Mouse (Mus musculus): Measurements from ENCODE around the gene Fam216a. TPM values are rescaled to one million over a fixed set of nuclear protein-coding genes. Genes with fewer than 3 reads are reported as not detected.
"Not testable (repeated sequence)": the region's sequence is repeated elsewhere in the genome, so short reads cannot be mapped to it uniquely, and the experiment has no call there.

Fam216a gene
- total and polyA plus RNA-seq, 2 experiments from 2014 or later = 121 to 138 TPM

- no peaks in the 10 kb centered on the region for H3K27me3 ChIP-seq (ENCODE audit: insufficient read depth, low read length)
- no peak overlapping the region for H3K4me2 ChIP-seq (ENCODE audit: low read depth, low read length)
- no peaks in the 10 kb centered on the region for H3K4me1 ChIP-seq (ENCODE audit: insufficient read depth, low read length)
- TF ChIP-seq CTCF (IDR thresholded peaks at IDR 0.05; ENCODE audit: low read depth) = no peak
- peaks cover 5% of the 10 kb centered on the region; the same call in 1 of the 2 replicates for H3K36me3 ChIP-seq (ENCODE audit: insufficient read depth, low read length)
- no peak overlapping the region for H3K4me3 ChIP-seq (ENCODE audit: low read length)
- ATAC-seq = no peak
- WGBS = 78% methylated on average over 8 of the region's 8 CpGs
- H3K9me3 ChIP-seq (ENCODE audit: low read length) = no peaks in the 10 kb centered on the region
- H3K9ac ChIP-seq (replicated peaks; ENCODE audit: low read length) = no peak overlapping the region
- no peak overlapping the region for H3K27ac ChIP-seq
- DNase-seq (ENCODE audit: low spot score) = no peak
Measured at GRCm38 (mm10) chr5:122325477-122325876, 46.7 kb downstream of the Fam216a start.

DNA sequence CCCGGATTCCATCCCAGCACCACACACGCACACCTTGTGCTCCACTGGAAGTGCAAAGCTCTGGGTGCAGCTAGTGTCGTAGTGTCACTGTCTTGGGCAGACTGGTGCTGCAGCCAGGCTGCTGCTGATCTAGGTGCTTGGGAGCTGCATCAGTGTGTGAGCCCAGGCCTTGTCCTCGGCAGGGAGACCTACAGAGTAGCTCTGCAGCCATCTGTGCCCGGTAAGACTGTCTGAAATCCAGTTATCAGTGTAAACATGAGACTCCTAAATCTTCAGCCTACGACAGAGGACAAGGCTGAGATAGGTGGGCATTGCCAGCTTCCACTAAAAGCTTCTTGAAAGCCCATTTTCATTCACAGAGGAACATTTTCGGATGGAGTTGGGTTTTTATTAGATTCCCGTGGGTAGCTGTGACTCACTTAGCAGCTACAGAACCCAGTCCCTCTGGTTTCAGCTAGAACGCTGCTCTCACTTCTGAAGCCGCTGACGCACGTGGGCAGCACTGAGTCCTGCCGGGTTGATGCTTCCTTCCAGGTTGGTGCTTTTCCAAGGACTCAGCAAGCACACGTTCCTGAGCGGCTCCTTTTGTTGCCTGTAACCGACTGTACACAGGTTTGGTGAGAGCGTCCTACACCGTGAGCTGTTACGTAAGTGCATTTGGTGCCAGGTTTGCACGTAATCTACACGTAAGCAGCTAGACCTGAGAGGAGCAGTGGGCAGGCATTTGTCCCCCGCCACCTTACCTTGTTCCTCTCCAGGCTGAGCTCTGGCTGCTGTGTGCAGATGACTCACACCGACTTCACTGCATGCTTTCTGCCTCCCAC is 47.3 kb downstream of the Fam216a start:
- DNase-seq (ENCODE audit: low spot score) (peak; percentile 59), ATAC-seq (no peak)
- Histone ChIP-seq H3K36me3 (ENCODE audit: insufficient read depth, low read length) (peaks cover 8% of the 10 kb centered on the region; the same call in 1 of the 2 replicates), H3K9ac (replicated peaks; ENCODE audit: low read length) (no peak overlapping the region), H3K27ac (no peak overlapping the region), H3K4me1 (ENCODE audit: insufficient read depth, low read length) (no peaks in the 10 kb centered on the region), H3K9me3 (ENCODE audit: low read length) (no peaks in the 10 kb centered on the region), H3K4me3 (ENCODE audit: low read length) (no peak overlapping the region), H3K27me3 (ENCODE audit: insufficient read depth, low read length) (no peaks in the 10 kb centered on the region), H3K4me2 (ENCODE audit: low read depth, low read length) (no peak overlapping the region)
- peak; percentile 22; the same call in 1 of the 2 replicates for TF ChIP-seq CTCF (IDR thresholded peaks at IDR 0.05; ENCODE audit: low read depth)
- 80% methylated on average over 23 of the region's 23 CpGs for WGBS

GRCm38 (mm10) chr5:122323523-122323922 is 48.6 kb downstream of the Fam216a start:
- peaks cover 10% of the 10 kb centered on the region; the same call in 1 of the 2 replicates for H3K36me3 ChIP-seq (ENCODE audit: insufficient read depth, low read length)
- ATAC-seq = no peak
- no peak overlapping the region for H3K4me3 ChIP-seq (ENCODE audit: low read length)

DNA sequence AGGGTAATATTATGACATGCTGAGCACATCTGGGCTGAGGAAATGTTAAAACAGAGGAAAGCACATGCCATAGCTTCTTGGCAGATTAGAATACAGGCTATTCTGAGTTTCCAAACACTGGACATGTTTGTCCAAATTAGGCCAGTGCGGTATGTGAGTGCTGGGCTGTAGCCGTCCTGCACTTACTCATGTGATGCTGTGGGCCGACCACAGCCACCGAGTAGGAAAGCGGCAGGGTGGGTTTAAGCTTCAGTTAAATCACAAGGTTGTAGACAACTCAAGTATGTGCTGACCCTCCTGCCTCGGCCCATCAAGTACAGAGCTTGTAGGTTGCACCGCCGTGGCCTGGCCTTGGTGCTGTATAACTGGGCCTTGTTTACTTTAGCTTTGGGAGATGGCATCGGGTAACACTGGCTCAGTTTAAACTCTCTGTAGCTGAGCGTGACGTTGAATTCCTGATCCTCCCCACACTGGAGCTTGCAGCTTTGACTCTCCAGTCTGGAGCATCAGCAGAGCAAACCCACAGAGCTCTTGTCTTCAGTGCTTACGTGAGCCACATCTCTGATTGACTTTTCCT is 51.9 kb downstream of the Fam216a start:
- no peak for TF ChIP-seq CTCF (IDR thresholded peaks at IDR 0.05; ENCODE audit: low read depth)
- Histone ChIP-seq H3K27me3 (ENCODE audit: insufficient read depth, low read length) (no peaks in the 10 kb centered on the region), H3K4me1 (ENCODE audit: insufficient read depth, low read length) (no peaks in the 10 kb centered on the region; the same call in 1 of the 2 replicates), H3K9me3 (ENCODE audit: low read length) (no peaks in the 10 kb centered on the region), H3K36me3 (ENCODE audit: insufficient read depth, low read length) (peaks cover 4% of the 10 kb centered on the region; the same call in 1 of the 2 replicates), H3K4me3 (ENCODE audit: low read length) (no peak overlapping the region), H3K4me2 (ENCODE audit: low read depth, low read length) (no peak overlapping the region), H3K9ac (replicated peaks; ENCODE audit: low read length) (no peak overlapping the region), H3K27ac (no peak overlapping the region)
- DNase-seq (ENCODE audit: low spot score) (no peak), ATAC-seq (no peak)
- WGBS = 83% methylated on average over 12 of the region's 12 CpGs

More at GRCm38 (mm10) chr5:122323523-122323922, 48.6 kb downstream of the Fam216a start:
- Histone ChIP-seq H3K9me3 (ENCODE audit: low read length) (no peaks in the 10 kb centered on the region), H3K27me3 (ENCODE audit: insufficient read depth, low read length) (no peaks in the 10 kb centered on the region), H3K4me2 (ENCODE audit: low read depth, low read length) (no peak overlapping the region), H3K27ac (no peak overlapping the region), H3K9ac (replicated peaks; ENCODE audit: low read length) (no peak overlapping the region), H3K4me1 (ENCODE audit: insufficient read depth, low read length) (no peaks in the 10 kb centered on the region)
- no peak for DNase-seq (ENCODE audit: low spot score)
- TF ChIP-seq CTCF (IDR thresholded peaks at IDR 0.05; ENCODE audit: low read depth) = no peak
- WGBS = 54% methylated on average over 8 of the region's 8 CpGs

GRCm38 (mm10) chr5:122319474-122320204 is 52.5 kb downstream of the Fam216a start:
- H3K9ac ChIP-seq (replicated peaks; ENCODE audit: low read length) = no peak overlapping the region
- peaks cover 4% of the 10 kb centered on the region; the same call in 1 of the 2 replicates for H3K36me3 ChIP-seq (ENCODE audit: insufficient read depth, low read length)
- WGBS = 80% methylated on average over 14 of the region's 14 CpGs
- ATAC-seq (no peak), DNase-seq (ENCODE audit: low spot score) (no peak)
- no peaks in the 10 kb centered on the region for H3K9me3 ChIP-seq (ENCODE audit: low read length)
- 0 out of 2 replicates have a peak overlapping the region, but pooled peaks have one; percentile 41 for H3K27ac ChIP-seq
- no peak overlapping the region for H3K4me3 ChIP-seq (ENCODE audit: low read length)
- no peaks in the 10 kb centered on the region for H3K27me3 ChIP-seq (ENCODE audit: insufficient read depth, low read length)
- H3K4me2 ChIP-seq (ENCODE audit: low read depth, low read length) = no peak overlapping the region
- TF ChIP-seq CTCF (IDR thresholded peaks at IDR 0.05; ENCODE audit: low read depth) = no peak
- peaks cover 3% of the 10 kb centered on the region; the same call in 1 of the 2 replicates for H3K4me1 ChIP-seq (ENCODE audit: insufficient read depth, low read length)

GRCm38 (mm10) chr5:122318976-122319375 is 53.2 kb downstream of the Fam216a start:
- H3K4me2 ChIP-seq (ENCODE audit: low read depth, low read length); H3K4me1 ChIP-seq (ENCODE audit: insufficient read depth, low read length); DNase-seq (ENCODE audit: low spot score); H3K27ac ChIP-seq; H3K9ac ChIP-seq (replicated peaks; ENCODE audit: low read length); ATAC-seq; H3K36me3 ChIP-seq (ENCODE audit: insufficient read depth, low read length); H3K9me3 ChIP-seq (ENCODE audit: low read length); H3K4me3 ChIP-seq (ENCODE audit: low read length); H3K27me3 ChIP-seq (ENCODE audit: insufficient read depth, low read length): not testable (repeated sequence)
- 66% methylated on average over 3 of the region's 3 CpGs for WGBS
